Mouse (Mus musculus): ENCODE measurements around the gene Plce1. TPM values are rescaled to one million over a fixed set of nuclear protein-coding genes. Genes with fewer than 3 reads are reported as not detected.

Gene Plce1
- polyA plus RNA-seq, 1 experiment from 2014 or later, result 4.3 TPM

DNA sequence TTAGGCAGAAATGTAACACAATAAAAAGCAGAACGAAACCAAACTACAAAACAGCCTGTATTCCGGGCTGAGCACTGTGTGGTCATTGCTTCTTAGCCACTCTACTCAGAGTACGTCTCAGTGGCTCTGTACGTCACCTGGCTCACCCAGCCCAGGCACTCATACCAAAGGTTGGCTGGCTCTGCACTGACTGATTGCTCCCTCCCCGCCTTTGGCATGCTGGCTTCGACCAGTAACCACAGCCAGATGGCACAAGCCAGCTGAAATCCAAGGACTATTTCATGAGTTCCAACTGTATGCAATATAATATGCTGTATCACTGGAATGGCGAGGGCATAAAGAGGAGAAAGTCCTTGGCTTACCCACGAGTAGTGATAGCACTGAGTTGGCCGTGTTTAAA, 121.9 kb downstream of the Plce1 start:
- Histone ChIP-seq H3K27ac (replicated peaks; ENCODE audit: low read depth, low read length) (no peak overlapping the region), H3K4me3 (replicated peaks; ENCODE audit: low read depth, low read length) (no peak overlapping the region), H3K4me1 (ENCODE audit: control insufficient read depth, insufficient read depth, low read length) (0 out of 2 replicates have a peak, but pooled peaks cover 2% of the 10 kb centered on the region), H3K9me3 (ENCODE audit: control insufficient read depth, low read length) (no peaks in the 10 kb centered on the region), H3K27me3 (ENCODE audit: control insufficient read depth, insufficient read depth, low read length) (no peaks in the 10 kb centered on the region), H3K36me3 (ENCODE audit: control insufficient read depth, insufficient read depth, low read length) (no peaks in the 10 kb centered on the region), H3K9ac (replicated peaks; ENCODE audit: low read length) (no peak overlapping the region), H3K4me2 (ENCODE audit: low read length) (no peak overlapping the region)
- no peak for ATAC-seq (ENCODE audit: low FRiP score, low TSS enrichment)
- 62% methylated on average over 9 of the region's 9 CpGs for WGBS
- DNase-seq, result no peak

DNA sequence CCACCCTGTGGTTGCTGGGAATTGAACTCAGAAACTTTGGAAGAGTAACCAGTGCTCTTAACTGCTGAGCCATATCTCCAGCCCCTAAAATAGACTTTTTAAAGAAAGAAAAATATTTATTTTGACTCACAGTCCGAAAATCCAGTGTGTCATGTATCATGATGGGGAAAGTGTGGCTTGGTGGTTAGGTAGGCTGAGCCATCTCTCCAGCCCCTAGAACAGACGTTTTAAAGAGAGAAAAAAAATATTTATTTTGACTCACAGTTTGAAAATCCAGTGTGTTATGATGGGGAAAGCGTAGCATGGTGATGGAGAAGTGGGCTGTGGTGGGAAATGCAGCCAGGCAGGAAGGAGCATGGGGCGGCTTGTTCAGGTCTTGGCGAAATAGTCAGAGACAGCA, 126.3 kb downstream of the Plce1 start:
- Histone ChIP-seq H3K27me3 (ENCODE audit: control insufficient read depth, insufficient read depth, low read length) (no peaks in the 10 kb centered on the region), H3K9ac (replicated peaks; ENCODE audit: low read length) (no peak overlapping the region), H3K4me1 (ENCODE audit: control insufficient read depth, insufficient read depth, low read length) (0 out of 2 replicates have a peak, but pooled peaks cover 2% of the 10 kb centered on the region), H3K4me2 (ENCODE audit: low read length) (no peak overlapping the region), H3K4me3 (replicated peaks; ENCODE audit: low read depth, low read length) (no peak overlapping the region), H3K27ac (replicated peaks; ENCODE audit: low read depth, low read length) (no peak overlapping the region), H3K36me3 (ENCODE audit: control insufficient read depth, insufficient read depth, low read length) (no peaks in the 10 kb centered on the region), H3K9me3 (ENCODE audit: control insufficient read depth, low read length) (no peaks in the 10 kb centered on the region)
- 90% methylated on average over 5 of the region's 5 CpGs for WGBS
- ATAC-seq (ENCODE audit: low FRiP score, low TSS enrichment), result no peak
- no peak for DNase-seq

- H3K4me2 ChIP-seq (ENCODE audit: low read length), result no peak overlapping the region
- H3K9me3 ChIP-seq (ENCODE audit: control insufficient read depth, low read length), result no peaks in the 10 kb centered on the region
- WGBS, result 88% methylated on average over 8 of the region's 8 CpGs
- no peak overlapping the region for H3K4me3 ChIP-seq (replicated peaks; ENCODE audit: low read depth, low read length)
- no peaks in the 10 kb centered on the region for H3K36me3 ChIP-seq (ENCODE audit: control insufficient read depth, insufficient read depth, low read length)
- ATAC-seq (ENCODE audit: low FRiP score, low TSS enrichment) (no peak), DNase-seq (no peak)
- H3K27ac ChIP-seq (replicated peaks; ENCODE audit: low read depth, low read length), result no peak overlapping the region
- H3K9ac ChIP-seq (replicated peaks; ENCODE audit: low read length), result no peak overlapping the region
- H3K27me3 ChIP-seq (ENCODE audit: control insufficient read depth, insufficient read depth, low read length), result no peaks in the 10 kb centered on the region
- no peaks in the 10 kb centered on the region for H3K4me1 ChIP-seq (ENCODE audit: control insufficient read depth, insufficient read depth, low read length)
Measured at GRCm38 (mm10) chr19:38608951-38609654, 128.2 kb downstream of the Plce1 start.

- DNase-seq, result no peak
- Histone ChIP-seq H3K36me3 (ENCODE audit: control insufficient read depth, insufficient read depth, low read length) (no peaks in the 10 kb centered on the region), H3K9ac (replicated peaks; ENCODE audit: low read length) (no peak overlapping the region), H3K9me3 (ENCODE audit: control insufficient read depth, low read length) (no peaks in the 10 kb centered on the region), H3K4me1 (ENCODE audit: control insufficient read depth, insufficient read depth, low read length) (no peaks in the 10 kb centered on the region), H3K4me3 (replicated peaks; ENCODE audit: low read depth, low read length) (no peak overlapping the region), H3K4me2 (ENCODE audit: low read length) (no peak overlapping the region), H3K27ac (replicated peaks; ENCODE audit: low read depth, low read length) (no peak overlapping the region), H3K27me3 (ENCODE audit: control insufficient read depth, insufficient read depth, low read length) (no peaks in the 10 kb centered on the region)
- ATAC-seq (ENCODE audit: low FRiP score, low TSS enrichment), result no peak
- WGBS, result 98% methylated on average over 2 of the region's 2 CpGs
Measured at GRCm38 (mm10) chr19:38610291-38610690, 129.4 kb downstream of the Plce1 start.

GRCm38 (mm10) chr19:38610809-38611208, 129.9 kb downstream of the Plce1 start:
- Histone ChIP-seq H3K36me3 (ENCODE audit: control insufficient read depth, insufficient read depth, low read length) (no peaks in the 10 kb centered on the region), H3K4me3 (replicated peaks; ENCODE audit: low read depth, low read length) (no peak overlapping the region), H3K4me2 (ENCODE audit: low read length) (no peak overlapping the region), H3K27me3 (ENCODE audit: control insufficient read depth, insufficient read depth, low read length) (no peaks in the 10 kb centered on the region), H3K9me3 (ENCODE audit: control insufficient read depth, low read length) (no peaks in the 10 kb centered on the region), H3K9ac (replicated peaks; ENCODE audit: low read length) (no peak overlapping the region), H3K4me1 (ENCODE audit: control insufficient read depth, insufficient read depth, low read length) (no peaks in the 10 kb centered on the region), H3K27ac (replicated peaks; ENCODE audit: low read depth, low read length) (no peak overlapping the region)
- 94% methylated on average over 8 of the region's 8 CpGs for WGBS
- ATAC-seq (ENCODE audit: low FRiP score, low TSS enrichment), result no peak
- DNase-seq, result no peak

- no peak overlapping the region for H3K27ac ChIP-seq (replicated peaks; ENCODE audit: low read depth, low read length)
- no peak overlapping the region for H3K4me2 ChIP-seq (ENCODE audit: low read length)
- H3K36me3 ChIP-seq (ENCODE audit: control insufficient read depth, insufficient read depth, low read length), result no peaks in the 10 kb centered on the region
- WGBS, result 44% methylated on average over 11 of the region's 11 CpGs
- no peaks in the 10 kb centered on the region for H3K27me3 ChIP-seq (ENCODE audit: control insufficient read depth, insufficient read depth, low read length)
- H3K9me3 ChIP-seq (ENCODE audit: control insufficient read depth, low read length), result no peaks in the 10 kb centered on the region
- H3K9ac ChIP-seq (replicated peaks; ENCODE audit: low read length), result no peak overlapping the region
- DNase-seq (no peak), ATAC-seq (ENCODE audit: low FRiP score, low TSS enrichment) (no peak)
- no peak overlapping the region for H3K4me3 ChIP-seq (replicated peaks; ENCODE audit: low read depth, low read length)
- H3K4me1 ChIP-seq (ENCODE audit: control insufficient read depth, insufficient read depth, low read length), result no peaks in the 10 kb centered on the region
Measured at GRCm38 (mm10) chr19:38614067-38614675, 133.3 kb downstream of the Plce1 start.

DNA sequence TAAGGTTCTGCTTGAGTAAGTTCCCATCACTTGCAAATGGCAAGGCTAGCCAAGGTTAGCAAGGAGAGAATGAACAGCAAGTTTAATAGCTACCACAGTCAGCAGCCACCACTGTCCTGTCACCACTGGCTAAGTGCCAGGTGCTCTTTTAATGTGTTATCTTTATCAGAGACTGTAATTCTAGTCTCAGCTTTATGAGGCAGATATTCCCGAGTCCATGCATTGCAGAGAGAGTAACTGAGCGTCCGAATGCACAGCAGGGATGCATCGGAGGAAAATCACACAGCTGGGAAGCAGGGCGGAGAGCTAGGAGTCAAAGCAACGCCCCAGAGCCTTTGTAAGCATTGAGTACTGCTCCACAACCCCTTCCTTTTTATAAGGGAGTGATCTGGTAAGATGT, 134.4 kb downstream of the Plce1 start:
- Histone ChIP-seq H3K4me2 (ENCODE audit: low read length) (no peak overlapping the region), H3K4me3 (replicated peaks; ENCODE audit: low read depth, low read length) (no peak overlapping the region), H3K27me3 (ENCODE audit: control insufficient read depth, insufficient read depth, low read length) (no peaks in the 10 kb centered on the region), H3K9me3 (ENCODE audit: control insufficient read depth, low read length) (no peaks in the 10 kb centered on the region), H3K27ac (replicated peaks; ENCODE audit: low read depth, low read length) (no peak overlapping the region), H3K4me1 (ENCODE audit: control insufficient read depth, insufficient read depth, low read length) (no peaks in the 10 kb centered on the region), H3K9ac (replicated peaks; ENCODE audit: low read length) (no peak overlapping the region), H3K36me3 (ENCODE audit: control insufficient read depth, insufficient read depth, low read length) (no peaks in the 10 kb centered on the region)
- DNase-seq (no peak), ATAC-seq (ENCODE audit: low FRiP score, low TSS enrichment) (no peak)
- 28% methylated on average over 6 of the region's 6 CpGs for WGBS

DNA sequence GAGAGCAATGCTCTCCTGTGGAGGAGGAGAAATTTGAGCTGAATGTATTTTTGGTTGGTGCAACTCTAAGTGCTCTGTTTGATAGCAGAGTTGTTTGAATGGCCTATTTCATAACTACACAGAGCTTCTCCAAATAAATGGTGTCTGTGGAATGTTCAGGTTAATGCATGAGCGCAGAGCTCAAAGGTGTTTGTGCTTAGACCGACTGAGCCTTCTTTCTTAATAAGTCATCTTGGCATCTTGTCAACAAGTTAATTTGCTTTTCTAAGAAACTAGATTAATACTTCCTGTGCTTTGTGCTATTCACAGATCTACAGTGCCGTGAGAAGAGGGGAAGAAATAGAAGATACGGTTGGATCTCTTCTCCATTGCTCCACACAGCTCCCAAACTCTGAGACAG, 139.2 kb downstream of the Plce1 start:
- Histone ChIP-seq H3K27ac (replicated peaks; ENCODE audit: low read depth, low read length) (no peak overlapping the region), H3K4me1 (ENCODE audit: control insufficient read depth, insufficient read depth, low read length) (no peaks in the 10 kb centered on the region), H3K9ac (replicated peaks; ENCODE audit: low read length) (no peak overlapping the region), H3K36me3 (ENCODE audit: control insufficient read depth, insufficient read depth, low read length) (no peaks in the 10 kb centered on the region), H3K4me3 (replicated peaks; ENCODE audit: low read depth, low read length) (no peak overlapping the region), H3K4me2 (ENCODE audit: low read length) (no peak overlapping the region), H3K9me3 (ENCODE audit: control insufficient read depth, low read length) (no peaks in the 10 kb centered on the region), H3K27me3 (ENCODE audit: control insufficient read depth, insufficient read depth, low read length) (no peaks in the 10 kb centered on the region)
- DNase-seq (no peak), ATAC-seq (ENCODE audit: low FRiP score, low TSS enrichment) (no peak)
- WGBS, result 88% methylated on average over 4 of the region's 4 CpGs

- Histone ChIP-seq H3K27ac (replicated peaks; ENCODE audit: low read depth, low read length) (no peak overlapping the region), H3K27me3 (ENCODE audit: control insufficient read depth, insufficient read depth, low read length) (no peaks in the 10 kb centered on the region), H3K9ac (replicated peaks; ENCODE audit: low read length) (no peak overlapping the region), H3K4me1 (ENCODE audit: control insufficient read depth, insufficient read depth, low read length) (no peaks in the 10 kb centered on the region), H3K4me2 (ENCODE audit: low read length) (no peak overlapping the region), H3K36me3 (ENCODE audit: control insufficient read depth, insufficient read depth, low read length) (no peaks in the 10 kb centered on the region), H3K9me3 (ENCODE audit: control insufficient read depth, low read length) (no peaks in the 10 kb centered on the region), H3K4me3 (replicated peaks; ENCODE audit: low read depth, low read length) (no peak overlapping the region)
- 93% methylated on average over 10 of the region's 10 CpGs for WGBS
- ATAC-seq (ENCODE audit: low FRiP score, low TSS enrichment), result no peak
- no peak for DNase-seq
Measured at GRCm38 (mm10) chr19:38621546-38621945, 140.6 kb downstream of the Plce1 start.

Measured in midbrain, embryonic 14.5 days (tissue).